Mouse (Mus musculus): ENCODE measurements around the gene Crtam.

The Crtam gene

GRCm38 (mm10) chr9:41004415-41004814 lies at the start of gene Crtam:
Gene Crtam, minus strand, starts transcription at chr9:41004628.
- no peak for DNase-seq (ENCODE audit: low spot score in 2 of 2)

GRCm38 (mm10) chr9:41054166-41054565 lies 49.7 kb upstream of the Crtam start:
- peak; percentile 90 to 93 for DNase-seq (ENCODE audit: low spot score in 2 of 2)

- DNase-seq (ENCODE audit: low spot score in 2 of 2) = no peak
Measured at GRCm38 (mm10) chr9:41053478-41053877, 49.0 kb upstream of the Crtam start.

GRCm38 (mm10) chr9:41051080-41051932 lies 46.9 kb upstream of the Crtam start:
- DNase-seq (ENCODE audit: low spot score in 2 of 2) = no peak

DNA sequence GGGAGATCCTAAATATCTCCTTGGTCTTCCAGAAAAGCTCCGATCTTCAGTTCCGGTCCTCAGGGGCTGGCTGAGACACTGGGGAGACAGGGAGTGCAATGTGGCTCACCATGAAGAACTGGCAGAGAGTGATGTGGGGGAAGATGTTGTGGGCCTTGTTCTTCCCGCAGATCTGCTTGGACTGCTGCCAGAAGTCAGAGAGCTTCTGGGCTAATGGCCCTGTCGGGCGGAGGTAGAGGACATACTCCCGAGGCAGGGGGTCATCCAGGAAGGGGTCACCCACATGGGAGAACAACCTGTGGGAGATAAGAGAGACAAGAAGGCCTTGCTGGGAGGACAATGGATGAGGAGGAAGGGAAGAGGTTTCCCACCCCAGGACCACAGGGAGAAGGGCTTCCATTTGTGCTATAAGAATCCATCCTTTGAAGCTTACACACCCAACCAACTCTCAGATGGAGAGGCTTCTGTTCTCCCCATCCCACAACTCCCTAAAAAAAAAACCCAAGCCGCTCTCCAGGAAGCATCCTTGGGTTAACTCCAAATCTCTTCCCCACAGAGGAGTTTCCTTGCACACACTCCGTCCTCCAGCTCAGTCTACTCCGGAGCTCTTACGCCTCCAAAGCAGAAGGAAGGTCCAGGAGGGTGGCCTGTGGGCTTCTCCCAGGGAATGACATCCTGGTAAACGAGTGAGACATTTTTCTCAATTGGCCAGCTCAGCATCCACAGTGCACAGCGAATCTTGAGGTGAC lies 46.1 kb upstream of the Crtam start:
- peak; percentile 41 to 58 for DNase-seq (ENCODE audit: low spot score in 2 of 2)

DNA sequence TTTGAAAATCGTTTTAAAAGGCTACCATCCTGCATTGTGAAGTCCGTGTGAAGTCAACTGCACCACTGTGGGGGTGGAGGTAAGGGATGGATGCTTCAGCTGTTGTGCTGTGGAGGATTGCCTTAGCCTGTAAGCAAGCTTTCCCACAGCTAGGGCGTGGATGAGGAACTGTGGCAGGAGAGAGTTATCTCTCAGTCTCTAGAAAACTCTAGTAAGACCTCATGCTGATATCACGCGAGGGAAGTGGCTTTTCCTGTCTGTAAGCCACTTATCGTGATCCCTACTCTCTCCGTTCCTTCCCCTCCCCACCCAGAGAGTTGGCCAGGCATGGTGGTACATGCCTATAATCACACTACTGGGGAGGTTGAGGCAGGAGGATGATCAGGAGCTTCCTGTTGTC lies 44.9 kb upstream of the Crtam start:
- DNase-seq (ENCODE audit: low spot score in 2 of 2) = no peak

DNA sequence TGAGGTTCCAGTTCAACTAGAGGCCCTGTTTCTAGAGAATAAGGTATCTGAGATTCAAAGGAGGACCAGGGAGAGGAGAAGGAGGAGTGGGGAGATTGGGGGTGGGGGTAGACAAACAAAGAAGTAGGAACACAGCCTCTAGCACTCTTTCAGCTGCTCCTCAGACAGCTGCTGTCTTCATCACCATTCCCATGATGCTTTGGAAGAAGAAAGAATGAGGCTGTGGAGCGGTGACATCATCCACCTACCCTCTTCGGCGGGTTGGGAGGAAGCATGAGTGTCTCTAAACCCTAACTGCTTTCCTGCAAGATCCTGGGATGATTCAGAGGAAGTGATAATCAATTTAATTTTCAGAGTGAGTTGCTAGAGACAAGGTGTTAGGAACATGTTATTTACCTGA lies 44.4 kb upstream of the Crtam start:
- DNase-seq (ENCODE audit: low spot score in 2 of 2) = no peak

DNA sequence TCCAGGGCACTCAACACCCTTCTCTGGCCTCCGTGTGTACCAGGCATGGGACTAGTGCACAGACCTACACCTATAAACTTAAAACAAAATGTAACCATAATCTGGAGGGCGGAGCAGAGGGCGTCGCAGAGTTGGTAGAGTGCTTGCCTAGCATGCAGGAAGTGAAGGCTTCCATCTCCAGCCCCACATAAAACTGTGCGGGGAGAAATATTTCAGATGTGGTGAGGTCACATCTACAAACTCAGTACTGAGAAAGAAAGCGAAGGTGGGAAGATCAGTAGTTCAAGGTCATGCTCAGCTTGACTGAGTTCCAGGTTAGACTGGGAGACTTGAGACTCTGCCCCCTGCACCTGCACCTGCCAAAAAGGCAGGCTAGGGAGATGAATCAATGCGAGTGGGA lies 43.8 kb upstream of the Crtam start:
- no peak for DNase-seq (ENCODE audit: low spot score in 2 of 2)

DNA sequence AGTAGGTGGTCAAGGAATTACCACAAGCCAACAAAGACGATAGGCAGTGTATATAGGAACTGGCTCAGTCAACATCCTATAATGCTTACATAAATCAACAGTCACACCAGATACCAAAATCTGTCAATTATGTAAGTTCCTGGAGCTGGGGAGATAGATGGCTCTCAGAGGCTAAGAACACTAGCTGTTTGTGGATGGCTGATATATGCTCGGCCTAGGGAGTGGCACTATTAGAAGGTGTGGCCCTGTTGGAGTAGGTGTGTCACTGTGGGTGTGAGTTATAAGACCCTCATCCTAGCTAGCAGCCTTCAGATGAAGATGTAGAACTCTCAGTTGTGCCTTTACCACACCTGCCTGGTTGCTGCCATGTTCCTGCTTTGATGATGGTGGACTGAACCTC lies 43.2 kb upstream of the Crtam start:
- DNase-seq (ENCODE audit: low spot score in 2 of 2) = no peak

DNA sequence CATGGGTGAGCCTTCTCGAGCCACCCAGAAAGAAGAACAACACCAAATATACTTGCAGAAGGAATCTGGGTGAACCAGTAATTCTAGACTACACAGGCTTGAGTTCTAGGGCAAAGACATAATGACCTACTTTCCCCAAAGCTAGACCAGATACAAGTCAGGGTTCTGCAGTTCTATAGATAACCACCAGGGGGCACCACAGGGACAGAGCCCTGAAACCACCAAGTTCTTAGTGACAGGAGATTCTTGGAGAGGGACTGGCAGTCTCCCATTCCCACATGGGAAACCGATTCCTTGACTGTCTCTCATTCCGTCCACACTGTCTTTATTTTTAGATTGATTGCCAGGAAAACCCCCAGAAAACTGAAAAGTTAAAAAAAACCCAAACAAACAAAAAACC lies 40.2 kb upstream of the Crtam start:
- peak; percentile 87 to 94 for DNase-seq (ENCODE audit: low spot score in 2 of 2)

- DNase-seq (ENCODE audit: low spot score in 2 of 2) = no peak
Measured at GRCm38 (mm10) chr9:41043641-41044040, 39.2 kb upstream of the Crtam start.

DNA sequence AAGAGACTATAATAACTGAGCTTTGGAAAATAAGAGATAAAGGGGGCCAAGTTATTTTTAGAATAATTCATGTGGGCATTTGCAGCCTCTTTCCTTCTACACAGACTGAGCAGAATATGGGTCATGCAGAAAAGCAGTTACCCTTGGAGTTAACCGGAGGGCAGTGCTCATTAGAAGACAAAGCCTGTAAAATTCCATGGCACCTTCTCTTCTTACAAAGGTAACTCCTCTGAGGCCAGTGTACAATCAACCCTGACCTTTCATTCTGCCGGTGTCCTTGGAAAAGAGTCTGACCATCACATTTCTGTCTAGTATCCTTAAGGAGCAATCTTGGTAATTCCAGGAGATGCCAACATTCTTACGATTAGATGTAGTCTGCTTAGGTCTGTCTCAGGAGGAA lies 37.0 kb upstream of the Crtam start:
- no peak for DNase-seq (ENCODE audit: low spot score in 2 of 2)

DNA sequence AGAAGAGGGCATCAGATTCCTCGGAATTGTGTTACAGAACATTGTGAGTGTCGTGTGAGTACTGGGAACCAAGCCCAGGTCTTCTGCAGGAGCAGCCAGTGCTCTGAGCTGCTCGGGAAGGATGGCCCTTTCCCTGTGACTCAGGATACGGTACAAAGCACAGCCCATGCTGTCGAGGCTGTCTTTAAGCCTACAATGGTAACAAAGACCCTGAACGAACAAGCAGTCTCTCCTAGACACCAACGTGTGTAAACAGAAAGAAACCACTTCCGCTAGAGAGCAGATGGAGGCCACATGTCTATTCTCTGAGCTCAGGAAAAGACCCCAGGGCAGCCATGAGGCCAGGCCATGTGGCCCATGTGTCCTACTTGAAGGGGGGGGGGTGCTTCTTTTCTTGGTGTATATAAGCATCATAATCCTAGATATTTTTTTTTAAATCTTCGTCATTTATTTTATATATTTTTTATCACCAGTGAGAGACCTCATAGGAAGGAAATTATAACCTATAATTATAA lies 33.8 kb upstream of the Crtam start:
- DNase-seq (ENCODE audit: low spot score in 2 of 2) = no peak

GRCm38 (mm10) chr9:41031590-41032489 lies 27.4 kb upstream of the Crtam start:
- DNase-seq (ENCODE audit: low spot score in 2 of 2) = no peak

DNA sequence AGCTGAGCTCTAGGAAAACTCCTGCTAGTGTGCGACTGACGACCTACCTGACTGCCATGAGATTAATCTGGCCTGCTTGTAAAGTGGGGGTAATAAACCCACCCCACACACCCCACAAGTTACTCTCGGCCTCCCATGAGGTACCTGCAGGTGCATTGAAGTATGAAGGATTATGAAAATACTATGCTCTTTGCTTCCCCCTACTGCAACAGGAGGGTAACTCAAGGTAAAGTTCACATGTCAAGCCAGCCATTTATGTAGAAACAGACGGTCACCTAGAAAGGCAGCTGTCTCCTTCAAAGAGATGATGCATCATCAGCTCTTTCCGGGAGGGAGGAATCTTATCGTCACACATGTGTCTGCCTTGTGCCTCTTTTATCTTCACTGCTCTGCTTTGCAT lies 25.4 kb upstream of the Crtam start:
- no peak for DNase-seq (ENCODE audit: low spot score in 2 of 2)

- peak in 1 of 2 experiments; percentile 66 for DNase-seq (ENCODE audit: low spot score in 2 of 2)
Measured at GRCm38 (mm10) chr9:41028470-41028869, 24.0 kb upstream of the Crtam start.

DNA sequence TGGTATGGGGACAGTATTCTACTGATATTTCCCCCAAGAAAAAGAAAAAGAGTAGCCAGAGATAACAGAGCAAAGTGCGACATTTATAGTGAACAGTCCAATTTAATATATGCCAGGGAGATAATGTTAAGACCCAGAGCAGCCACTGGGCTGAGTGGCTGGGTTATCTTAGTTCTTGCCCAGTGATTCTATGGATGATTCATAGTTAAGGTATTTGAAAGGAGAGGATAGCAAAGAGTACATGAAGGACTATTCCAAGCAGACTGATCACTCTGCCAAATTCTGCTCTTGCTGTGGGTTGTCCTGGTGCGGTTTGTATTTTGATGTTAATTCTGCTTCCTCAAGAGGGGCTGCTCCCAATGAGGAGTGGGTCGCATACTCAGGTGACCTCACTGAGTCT lies 17.3 kb upstream of the Crtam start:
- DNase-seq (ENCODE audit: low spot score in 2 of 2) = no peak

- peak; percentile 37 to 40 for DNase-seq (ENCODE audit: low spot score in 2 of 2)
Measured at GRCm38 (mm10) chr9:41020486-41020885, 16.1 kb upstream of the Crtam start.

GRCm38 (mm10) chr9:41014512-41014911 lies 10.1 kb upstream of the Crtam start:
- peak in 1 of 2 experiments; percentile 11 for DNase-seq (ENCODE audit: low spot score in 2 of 2)

- no peak for DNase-seq (ENCODE audit: low spot score in 2 of 2)
Measured at GRCm38 (mm10) chr9:41012456-41012855, 8.0 kb upstream of the Crtam start.

GRCm38 (mm10) chr9:41011512-41012436 lies 7.3 kb upstream of the Crtam start:
- peak in 1 of 2 experiments; percentile 47 for DNase-seq (ENCODE audit: low spot score in 2 of 2)
